Comparison of ENCODE assay signal across 19 mouse cellular contexts in genomic region chr15:88325108-88325507, GRCm38 (mm10).
DNase-seq lines count a peak whose midpoint lies in the region; ATAC-seq and TF ChIP-seq lines count a peak whose summit lies in the region.
"Had no signal": no experiment of that assay in that cellular context is flagged by ENCODE, and none has a peak within 500 bp of the region (broad histone marks: within the 10 kb centered on the region; RNA-seq: fewer than 3 reads in every experiment).

No protein-coding gene starts in this region.

- no peak overlapping the region for H3K9ac ChIP-seq in lung, embryonic 14.5 days
- H3K9ac ChIP-seq: embryonic facial prominence, embryonic 13.5 days; kidney, embryonic 15.5 days; liver, embryonic 13.5 days had no signal

- H3K36me3 ChIP-seq in lung, embryonic 14.5 days (ENCODE audit: insufficient read depth), result no peaks in the 10 kb centered on the region
- H3K36me3 ChIP-seq: embryonic facial prominence, embryonic 13.5 days; kidney, embryonic 15.5 days; liver, embryonic 13.5 days; midbrain, embryonic 10.5 days had no signal

- no peaks in the 10 kb centered on the region for H3K27me3 ChIP-seq in lung, embryonic 14.5 days (ENCODE audit: insufficient read depth, low read length)
- H3K27me3 ChIP-seq: embryonic facial prominence, embryonic 13.5 days; liver, embryonic 13.5 days had no signal

- no peak for ATAC-seq in lung, embryonic 14.5 days (ENCODE audit: insufficient read depth)
- ATAC-seq: hindbrain, postnatal 0 days had no signal

- H3K27ac ChIP-seq in lung, embryonic 14.5 days (ENCODE audit: low read depth), result no peak overlapping the region
- H3K27ac ChIP-seq: embryonic facial prominence, embryonic 13.5 days; hindbrain, postnatal 0 days; kidney, embryonic 15.5 days; liver, embryonic 13.5 days; midbrain, embryonic 10.5 days had no signal

- no peak overlapping the region for H3K4me2 ChIP-seq in lung, embryonic 14.5 days
- H3K4me2 ChIP-seq: embryonic facial prominence, embryonic 13.5 days; kidney, embryonic 15.5 days; liver, embryonic 13.5 days had no signal

- no peak for TF ChIP-seq CTCF in lung, embryonic 14.5 days (IDR thresholded peaks at IDR 0.05; ENCODE audit: low read depth)

- 50% methylated on average over 6 of the region's 6 CpGs for WGBS in lung, embryonic 14.5 days

- H3K9me3 ChIP-seq in lung, embryonic 14.5 days (ENCODE audit: low read depth, low read length), result no peaks in the 10 kb centered on the region
- H3K9me3 ChIP-seq: embryonic facial prominence, embryonic 13.5 days; kidney, embryonic 15.5 days; midbrain, embryonic 10.5 days had no signal

- DNase-seq in heart, adult 11 months, result peak; percentile 73
- no peak for DNase-seq in heart, adult 8-10 months (ENCODE audit: low spot score)
- DNase-seq in lung, embryonic 14.5 days, result peak; percentile 63
- no peak for DNase-seq in lung, adult 18-20 months
- peak; percentile 25 for DNase-seq in embryo, embryonic 9.5 days (ENCODE audit: extremely low spot score)
- DNase-seq in retina, postnatal 1 day, result peak; percentile 28
- no peak for DNase-seq in frontal cortex, postnatal 25 days (ENCODE audit: low spot score in 2 of 2)
- DNase-seq in cerebellum, postnatal 25 days, result no peak
- DNase-seq: adrenal gland, adult 8-10 months; cerebellum, adult 9-10 months; layer of hippocampus, adult 9-11 months; liver, embryonic 13.5 days; lung, postnatal 14 days; right cerebral cortex, postnatal 25 days; thymus, postnatal 25 days had no signal

- no peaks in the 10 kb centered on the region for H3K4me1 ChIP-seq in lung, embryonic 14.5 days (ENCODE audit: insufficient read depth)
- H3K4me1 ChIP-seq: embryonic facial prominence, embryonic 13.5 days; kidney, embryonic 15.5 days; liver, embryonic 13.5 days; midbrain, embryonic 10.5 days had no signal

- H3K4me3 ChIP-seq in lung, embryonic 14.5 days (ENCODE audit: low read depth, low read length), result no peak overlapping the region
- H3K4me3 ChIP-seq: embryonic facial prominence, embryonic 13.5 days; kidney, embryonic 15.5 days; liver, embryonic 13.5 days; midbrain, embryonic 10.5 days had no signal

Comparison
In these comparisons a context has a peak if more than half of its experiments do, and no peak if none do; other contexts are left out.
1. DNase-seq: peak in heart, adult 11 months (single experiment), lung, embryonic 14.5 days (single experiment), embryo, embryonic 9.5 days (single experiment) and retina, postnatal 1 day (single experiment); none in heart, adult 8-10 months (single experiment), lung, adult 18-20 months (0 of 2), frontal cortex, postnatal 25 days (0 of 2) and cerebellum, postnatal 25 days (0 of 2).